Mouse (Mus musculus): ENCODE results near the gene Atox1. TPM values are rescaled to one million over a fixed set of nuclear protein-coding genes. Genes with fewer than 3 reads are reported as not detected.

The Atox1 gene
- polyA plus RNA-seq, 1 experiment from 2014 or later = 507 TPM

GRCm38 (mm10) chr11:55471467-55471866 lies 10.4 kb upstream of the Atox1 start:
- Histone ChIP-seq H3K4me3 (ENCODE audit: low read depth, low read length) (peak overlapping the region; percentile 84), H3K4me2 (replicated peaks; ENCODE audit: low read depth, low read length) (peak overlapping the region; percentile 85), H3K36me3 (ENCODE audit: control insufficient read depth, insufficient read depth, low read length) (peaks cover 9% of the 10 kb centered on the region; the same call in 1 of the 2 replicates), H3K9me3 (ENCODE audit: control insufficient read depth, low read depth, low read length) (no peaks in the 10 kb centered on the region), H3K27ac (ENCODE audit: low read length) (no peak overlapping the region), H3K9ac (replicated peaks; ENCODE audit: low read depth, low read length) (no peak overlapping the region; the same call in 1 of the 2 replicates), H3K4me1 (ENCODE audit: control insufficient read depth, insufficient read depth, low read length) (peaks cover 15% of the 10 kb centered on the region; the same call in 1 of the 2 replicates), H3K27me3 (ENCODE audit: control insufficient read depth, insufficient read depth, low read length) (no peaks in the 10 kb centered on the region)
- 86% methylated on average over 7 of the region's 7 CpGs for WGBS
- no peak for ATAC-seq (ENCODE audit: insufficient number of reproducible peaks, insufficient read depth, low FRiP score, low read depth)

GRCm38 (mm10) chr11:55470761-55471160 lies 9.7 kb upstream of the Atox1 start:
- peak overlapping the region; percentile 84 for H3K4me3 ChIP-seq (ENCODE audit: low read depth, low read length)
- H3K9me3 ChIP-seq (ENCODE audit: control insufficient read depth, low read depth, low read length) = no peaks in the 10 kb centered on the region
- WGBS = 37% methylated on average over 8 of the region's 8 CpGs
- ATAC-seq (ENCODE audit: insufficient number of reproducible peaks, insufficient read depth, low FRiP score, low read depth) = no peak
- no peaks in the 10 kb centered on the region for H3K27me3 ChIP-seq (ENCODE audit: control insufficient read depth, insufficient read depth, low read length)
- peaks cover 15% of the 10 kb centered on the region; the same call in 1 of the 2 replicates for H3K4me1 ChIP-seq (ENCODE audit: control insufficient read depth, insufficient read depth, low read length)
- peak overlapping the region; percentile 85 for H3K4me2 ChIP-seq (replicated peaks; ENCODE audit: low read depth, low read length)
- peak overlapping the region; percentile 85 for H3K9ac ChIP-seq (replicated peaks; ENCODE audit: low read depth, low read length)
- no peak overlapping the region for H3K27ac ChIP-seq (ENCODE audit: low read length)
- peaks cover 9% of the 10 kb centered on the region; the same call in 1 of the 2 replicates for H3K36me3 ChIP-seq (ENCODE audit: control insufficient read depth, insufficient read depth, low read length)

GRCm38 (mm10) chr11:55469923-55470691 lies 9.1 kb upstream of the Atox1 start:
- no peaks in the 10 kb centered on the region for H3K9me3 ChIP-seq (ENCODE audit: control insufficient read depth, low read depth, low read length)
- H3K4me1 ChIP-seq (ENCODE audit: control insufficient read depth, insufficient read depth, low read length) = peaks cover 15% of the 10 kb centered on the region; the same call in 1 of the 2 replicates
- under 1% methylated on average over 46 of the region's 46 CpGs for WGBS
- ATAC-seq (ENCODE audit: insufficient number of reproducible peaks, insufficient read depth, low FRiP score, low read depth) = 0 out of 2 replicates have a peak, but pooled peaks have one; percentile 1
- peak overlapping the region; percentile 85 for H3K4me2 ChIP-seq (replicated peaks; ENCODE audit: low read depth, low read length)
- H3K9ac ChIP-seq (replicated peaks; ENCODE audit: low read depth, low read length) = peak overlapping the region; percentile 85
- peak overlapping the region; percentile 75 for H3K27ac ChIP-seq (ENCODE audit: low read length)
- peak overlapping the region; percentile 84 for H3K4me3 ChIP-seq (ENCODE audit: low read depth, low read length)
- no peaks in the 10 kb centered on the region for H3K27me3 ChIP-seq (ENCODE audit: control insufficient read depth, insufficient read depth, low read length)
- peaks cover 9% of the 10 kb centered on the region; the same call in 1 of the 2 replicates for H3K36me3 ChIP-seq (ENCODE audit: control insufficient read depth, insufficient read depth, low read length)

DNA sequence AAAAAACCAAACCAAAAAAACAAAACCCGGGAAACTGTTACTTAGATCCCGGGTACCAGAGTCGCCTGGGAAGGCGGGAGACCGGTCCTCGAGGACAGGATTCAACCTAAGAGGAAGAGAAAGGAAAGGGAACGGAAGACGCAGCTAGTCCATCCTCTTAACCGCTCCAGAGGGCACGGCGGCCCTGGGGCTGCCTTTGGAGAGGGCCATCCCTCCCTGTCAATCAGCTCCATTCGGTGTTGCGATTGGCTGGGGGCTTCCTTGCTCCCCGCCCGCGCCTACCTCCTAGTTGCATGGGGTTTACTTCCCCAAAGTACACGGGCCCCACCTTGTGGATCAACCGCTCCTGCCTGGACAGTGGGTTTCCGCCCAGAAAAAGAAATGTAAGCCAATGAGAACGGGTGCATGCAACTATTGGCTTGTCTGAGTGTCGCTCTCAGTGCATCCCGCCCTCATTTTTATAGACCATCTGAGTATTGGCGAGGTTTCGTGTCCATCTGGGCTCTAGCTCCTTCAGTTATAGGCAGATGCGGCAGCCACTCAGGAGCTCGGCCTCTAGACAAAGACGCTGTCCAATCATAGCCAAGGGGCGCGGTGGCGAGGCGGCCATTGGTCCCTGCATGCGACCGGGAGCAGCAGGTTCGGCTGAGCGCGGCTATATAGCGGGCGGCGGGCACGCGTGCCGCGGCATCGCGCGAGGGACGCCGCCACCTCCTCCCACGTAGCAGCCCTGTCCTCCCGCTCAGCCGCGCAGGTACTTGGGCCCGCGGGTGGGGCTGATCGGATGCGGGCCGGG lies 8.2 kb upstream of the Atox1 start, which contains the start of gene G3bp1:
TSS of gene G3bp1 (plus strand) at position 638 of the 796 bp plus-strand sequence.
- Histone ChIP-seq H3K4me2 (replicated peaks; ENCODE audit: low read depth, low read length) (peak within 1 kb of the TSS; percentile 85), H3K4me1 (ENCODE audit: control insufficient read depth, insufficient read depth, low read length) (peaks cover 15% of the 10 kb centered on the region; the same call in 1 of the 2 replicates), H3K4me3 (ENCODE audit: low read depth, low read length) (peak within 1 kb of the TSS; percentile 84), H3K27ac (ENCODE audit: low read length) (peak within 1 kb of the TSS; percentile 89), H3K9me3 (ENCODE audit: control insufficient read depth, low read depth, low read length) (no peaks in the 10 kb centered on the region), H3K36me3 (ENCODE audit: control insufficient read depth, insufficient read depth, low read length) (peaks cover 9% of the 10 kb centered on the region; the same call in 1 of the 2 replicates), H3K27me3 (ENCODE audit: control insufficient read depth, insufficient read depth, low read length) (no peaks in the 10 kb centered on the region), H3K9ac (replicated peaks; ENCODE audit: low read depth, low read length) (peak within 1 kb of the TSS; percentile 85)
- peak; percentile 97 for ATAC-seq (ENCODE audit: insufficient number of reproducible peaks, insufficient read depth, low FRiP score, low read depth)
- under 1% methylated on average over 47 of the region's 57 CpGs for WGBS

DNA sequence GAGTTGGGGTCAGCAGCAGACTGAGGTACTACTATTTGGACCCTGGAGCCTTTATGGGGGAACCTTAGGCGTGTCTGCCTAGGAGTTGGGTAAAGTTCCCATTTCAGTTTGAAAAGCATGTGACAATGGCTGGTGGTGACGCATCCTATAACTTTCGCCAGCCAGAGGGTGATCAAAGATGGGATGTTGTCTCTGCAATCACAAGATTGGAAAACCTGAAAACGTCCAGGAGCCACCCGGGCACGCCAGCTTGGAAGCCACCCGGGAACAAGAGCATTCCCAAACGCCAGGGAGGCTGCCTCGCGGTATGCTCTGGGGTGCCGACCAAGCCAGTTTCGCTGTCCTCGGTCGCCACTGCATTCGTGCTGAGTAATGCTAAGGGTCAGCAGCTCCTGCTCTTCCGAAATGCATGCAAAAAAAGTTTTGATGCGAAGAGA lies 7.6 kb upstream of the Atox1 start:
- Histone ChIP-seq H3K27ac (ENCODE audit: low read length) (peak overlapping the region; percentile 89), H3K4me1 (ENCODE audit: control insufficient read depth, insufficient read depth, low read length) (peaks cover 15% of the 10 kb centered on the region; the same call in 1 of the 2 replicates), H3K27me3 (ENCODE audit: control insufficient read depth, insufficient read depth, low read length) (no peaks in the 10 kb centered on the region), H3K36me3 (ENCODE audit: control insufficient read depth, insufficient read depth, low read length) (peaks cover 8% of the 10 kb centered on the region; the same call in 1 of the 2 replicates), H3K9me3 (ENCODE audit: control insufficient read depth, low read depth, low read length) (no peaks in the 10 kb centered on the region), H3K4me3 (ENCODE audit: low read depth, low read length) (peak overlapping the region; percentile 84), H3K9ac (replicated peaks; ENCODE audit: low read depth, low read length) (peak overlapping the region; percentile 54), H3K4me2 (replicated peaks; ENCODE audit: low read depth, low read length) (peak overlapping the region; percentile 66)
- WGBS = 4% methylated on average over 17 of the region's 17 CpGs
- ATAC-seq (ENCODE audit: insufficient number of reproducible peaks, insufficient read depth, low FRiP score, low read depth) = no peak

- Histone ChIP-seq H3K4me1 (ENCODE audit: control insufficient read depth, insufficient read depth, low read length) (peaks cover 15% of the 10 kb centered on the region; the same call in 1 of the 2 replicates), H3K9me3 (ENCODE audit: control insufficient read depth, low read depth, low read length) (no peaks in the 10 kb centered on the region), H3K4me3 (ENCODE audit: low read depth, low read length) (peak overlapping the region; percentile 84; the same call in 1 of the 2 replicates), H3K9ac (replicated peaks; ENCODE audit: low read depth, low read length) (no peak overlapping the region), H3K27ac (ENCODE audit: low read length) (peak overlapping the region; percentile 89; the same call in 1 of the 2 replicates), H3K36me3 (ENCODE audit: control insufficient read depth, insufficient read depth, low read length) (peaks cover 2% of the 10 kb centered on the region; the same call in 1 of the 2 replicates), H3K4me2 (replicated peaks; ENCODE audit: low read depth, low read length) (peak overlapping the region; percentile 66), H3K27me3 (ENCODE audit: control insufficient read depth, insufficient read depth, low read length) (no peaks in the 10 kb centered on the region)
- WGBS = 78% methylated on average over 10 of the region's 10 CpGs
- no peak for ATAC-seq (ENCODE audit: insufficient number of reproducible peaks, insufficient read depth, low FRiP score, low read depth)
Observed at GRCm38 (mm10) chr11:55468012-55468411, 7.0 kb upstream of the Atox1 start.

GRCm38 (mm10) chr11:55465177-55465576 lies 4.1 kb upstream of the Atox1 start:
- Histone ChIP-seq H3K4me2 (replicated peaks; ENCODE audit: low read depth, low read length) (no peak overlapping the region), H3K27ac (ENCODE audit: low read length) (no peak overlapping the region), H3K4me3 (ENCODE audit: low read depth, low read length) (no peak overlapping the region), H3K9me3 (ENCODE audit: control insufficient read depth, low read depth, low read length) (no peaks in the 10 kb centered on the region), H3K36me3 (ENCODE audit: control insufficient read depth, insufficient read depth, low read length) (no peaks in the 10 kb centered on the region), H3K9ac (replicated peaks; ENCODE audit: low read depth, low read length) (no peak overlapping the region), H3K27me3 (ENCODE audit: control insufficient read depth, insufficient read depth, low read length) (no peaks in the 10 kb centered on the region), H3K4me1 (ENCODE audit: control insufficient read depth, insufficient read depth, low read length) (peaks cover 6% of the 10 kb centered on the region)
- no peak for ATAC-seq (ENCODE audit: insufficient number of reproducible peaks, insufficient read depth, low FRiP score, low read depth)
- WGBS = 72% methylated on average over 3 of the region's 3 CpGs

GRCm38 (mm10) chr11:55464707-55465106 lies 3.7 kb upstream of the Atox1 start:
- H3K9ac ChIP-seq (replicated peaks; ENCODE audit: low read depth, low read length) = no peak overlapping the region
- no peak overlapping the region for H3K4me3 ChIP-seq (ENCODE audit: low read depth, low read length)
- no peak overlapping the region for H3K4me2 ChIP-seq (replicated peaks; ENCODE audit: low read depth, low read length)
- 81% methylated on average over 10 of the region's 10 CpGs for WGBS
- no peaks in the 10 kb centered on the region for H3K27me3 ChIP-seq (ENCODE audit: control insufficient read depth, insufficient read depth, low read length)
- H3K9me3 ChIP-seq (ENCODE audit: control insufficient read depth, low read depth, low read length) = no peaks in the 10 kb centered on the region
- ATAC-seq (ENCODE audit: insufficient number of reproducible peaks, insufficient read depth, low FRiP score, low read depth) = no peak
- H3K36me3 ChIP-seq (ENCODE audit: control insufficient read depth, insufficient read depth, low read length) = no peaks in the 10 kb centered on the region
- H3K27ac ChIP-seq (ENCODE audit: low read length) = no peak overlapping the region
- H3K4me1 ChIP-seq (ENCODE audit: control insufficient read depth, insufficient read depth, low read length) = peaks cover 11% of the 10 kb centered on the region
